Mouse (Mus musculus): Measurements from ENCODE around the gene Tiam2.
"Not testable (repeated sequence)": the region's sequence is repeated elsewhere in the genome, so short reads cannot be mapped to it uniquely, and the experiment has no call there.

The Tiam2 gene

GRCm38 (mm10) chr17:3344872-3345271 is 18.5 kb downstream of the Tiam2 start:
- DNase-seq = no peak

GRCm38 (mm10) chr17:3345276-3345885 is 19.0 kb downstream of the Tiam2 start:
- DNase-seq = no peak

- DNase-seq = no peak
These were observed 21.4 kb downstream of the Tiam2 start for GRCm38 (mm10) chr17:3347800-3348199.

- no peak for DNase-seq
These were observed 23.0 kb downstream of the Tiam2 start for GRCm38 (mm10) chr17:3349331-3349730.

GRCm38 (mm10) chr17:3349939-3350338 is 23.6 kb downstream of the Tiam2 start:
- no peak for DNase-seq

- DNase-seq = no peak
These were observed 24.0 kb downstream of the Tiam2 start for GRCm38 (mm10) chr17:3350405-3350804.

GRCm38 (mm10) chr17:3351668-3352067 is 25.3 kb downstream of the Tiam2 start:
- DNase-seq = peak; percentile 46 to 62

GRCm38 (mm10) chr17:3353141-3353540 is 26.8 kb downstream of the Tiam2 start:
- DNase-seq = not testable (repeated sequence)

GRCm38 (mm10) chr17:3354856-3355255 is 28.5 kb downstream of the Tiam2 start:
- no peak for DNase-seq

- no peak for DNase-seq
These were observed 30.4 kb downstream of the Tiam2 start for GRCm38 (mm10) chr17:3356633-3357365.

GRCm38 (mm10) chr17:3360236-3360635 is 33.9 kb downstream of the Tiam2 start:
- DNase-seq = no peak

GRCm38 (mm10) chr17:3361751-3362150 is 35.4 kb downstream of the Tiam2 start:
- DNase-seq = no peak

GRCm38 (mm10) chr17:3363216-3363615 is 36.8 kb downstream of the Tiam2 start:
- DNase-seq = no peak

GRCm38 (mm10) chr17:3366741-3367140 is 40.4 kb downstream of the Tiam2 start:
- DNase-seq = peak; percentile 26 to 49

GRCm38 (mm10) chr17:3368386-3368785 is 42.0 kb downstream of the Tiam2 start:
- no peak for DNase-seq

GRCm38 (mm10) chr17:3369631-3370030 is 43.3 kb downstream of the Tiam2 start:
- no peak for DNase-seq

- no peak for DNase-seq
These were observed 52.2 kb downstream of the Tiam2 start for GRCm38 (mm10) chr17:3378606-3379005.

- no peak for DNase-seq
These were observed 53.6 kb downstream of the Tiam2 start for GRCm38 (mm10) chr17:3379753-3380588.

GRCm38 (mm10) chr17:3385391-3385790 is 59.0 kb downstream of the Tiam2 start:
- DNase-seq = no peak

- no peak for DNase-seq
These were observed 61.4 kb downstream of the Tiam2 start for GRCm38 (mm10) chr17:3387819-3388218.

- no peak for DNase-seq
These were observed 63.4 kb downstream of the Tiam2 start for GRCm38 (mm10) chr17:3389741-3390140.

GRCm38 (mm10) chr17:3393981-3394380 is 67.6 kb downstream of the Tiam2 start:
- no peak for DNase-seq

- no peak for DNase-seq
These were observed 68.6 kb downstream of the Tiam2 start for GRCm38 (mm10) chr17:3394985-3395384.

- DNase-seq = no peak
These were observed 70.5 kb downstream of the Tiam2 start for GRCm38 (mm10) chr17:3396881-3397281.
